Mouse (Mus musculus) small intestine, adult 2 months (tissue): ENCODE results near the gene Camk1g. TPM values are rescaled to one million over a fixed set of nuclear protein-coding genes. Genes with fewer than 3 reads are reported as not detected.

Experiments used
- H3K27ac ChIP-seq: fragments of 200-500 bp; 2 replicates; pipeline ENCODE4 v1.5.1; 2012; ENCODE audit warnings: low read depth, low read length, control low read depth, inconsistent platforms; ENCODE audit not compliant: insufficient read depth
- H3K27me3 ChIP-seq: fragments of 200-500 bp; 2 replicates; pipeline ENCODE4 v1.6.1; 2012; ENCODE audit warnings: mild to moderate bottlenecking, moderate library complexity, low read length, inconsistent platforms; ENCODE audit not compliant: control insufficient read depth, insufficient read depth
- H3K36me3 ChIP-seq: fragments of 200-500 bp; 2 replicates; pipeline ENCODE4 v1.6.1; 2012; ENCODE audit warnings: mild to moderate bottlenecking, low read length, control low read depth, inconsistent platforms; ENCODE audit not compliant: control insufficient read depth, insufficient read depth
- H3K4me1 ChIP-seq: fragments of 200-500 bp; 2 replicates; pipeline ENCODE4 v1.6.1; 2012; ENCODE audit warnings: low read length, inconsistent platforms, mixed read lengths; ENCODE audit not compliant: control insufficient read depth, insufficient read depth, insufficient read length
- H3K4me3 ChIP-seq: fragments of 200-500 bp; 2 replicates; pipeline ENCODE4 v1.5.1; 2012; ENCODE audit warnings: low read depth, mild to moderate bottlenecking, control low read depth, inconsistent platforms, low read length, moderate library complexity
- CTCF ChIP-seq: fragments of 200-500 bp; IDR thresholded peaks from 2 replicates; pipeline ENCODE4 v1.5.1; 2012; ENCODE audit warnings: low read depth, mild to moderate bottlenecking, control low read depth, inconsistent platforms, low read length, moderate library complexity, mixed read lengths; ENCODE audit not compliant: insufficient replicate concordance, insufficient read length; ENCODE audit errors: extremely low read depth
- POLR2A ChIP-seq: fragments of 200-500 bp; IDR thresholded peaks from 2 replicates; pipeline ENCODE4 v1.6.1; 2012; ENCODE audit warnings: low read depth, mild to moderate bottlenecking, control low read depth, inconsistent platforms, low read length, moderate library complexity
- WGBS: fragments of 180-500 bp; shearing (Covaris S2); methylation state at CpG from one replicate; pipeline ENCODE4 v1.1.7; 2018; 5-methylcytosine and 5-hydroxymethylcytosine counted together
- polyA plus RNA-seq: library from polyadenylated mRNA; depleted of rRNA; stranded (reverse); fragments of >200 nt; gene quantifications from 2 replicates; pipeline ENCODE4 v1.2.3, GENCODE M21; 2012

Camk1g gene
- polyA plus RNA-seq, 1 experiment: 0.41 TPM

DNA sequence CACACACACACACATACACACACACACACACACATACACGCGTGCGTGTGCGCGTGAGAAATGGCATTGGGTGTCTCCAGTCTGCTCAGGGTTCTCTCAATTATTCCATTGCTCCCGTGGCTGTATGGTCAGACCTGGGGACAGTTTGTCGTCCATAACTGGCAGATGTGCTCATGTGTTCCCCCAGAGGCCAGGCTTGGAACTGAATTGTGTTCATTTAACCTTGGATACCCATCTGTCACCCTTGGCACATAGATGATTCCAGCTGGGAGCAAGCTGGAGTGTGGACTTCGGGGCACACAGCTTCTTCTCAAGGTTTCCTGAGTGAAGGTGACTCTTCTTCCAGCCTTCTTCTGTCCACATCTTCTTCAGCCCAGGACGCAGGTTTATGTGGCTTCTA is 31.6 kb upstream of the Camk1g start:
- Histone ChIP-seq H3K27me3 (no peaks in the 10 kb centered on the region), H3K27ac (no peak overlapping the region), H3K4me3 (no peak overlapping the region), H3K4me1 (no peaks in the 10 kb centered on the region), H3K36me3 (no peaks in the 10 kb centered on the region)
- 75% methylated on average over 9 of the region's 9 CpGs for WGBS
- TF ChIP-seq POLR2A: no peak
- no peak for TF ChIP-seq CTCF

DNA sequence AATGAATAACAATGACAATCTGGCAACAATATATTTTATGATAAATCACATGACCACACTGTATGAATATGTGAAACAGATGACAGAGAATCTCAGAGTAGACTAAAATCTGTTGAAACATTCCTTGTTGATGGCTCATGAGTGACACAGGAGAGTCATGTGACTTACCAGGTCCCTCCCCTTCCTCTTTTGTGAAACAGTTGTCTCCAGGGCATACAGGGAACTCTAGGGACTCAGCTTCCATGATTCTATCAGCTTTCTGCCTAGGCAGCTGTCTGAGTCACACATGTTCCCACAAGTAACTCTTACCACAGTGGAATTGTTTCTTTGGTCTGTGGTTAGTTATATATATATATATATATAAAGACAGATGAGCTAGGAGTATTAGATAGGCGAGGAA is 30.2 kb upstream of the Camk1g start:
- Histone ChIP-seq H3K36me3 (no peaks in the 10 kb centered on the region), H3K4me1 (no peaks in the 10 kb centered on the region), H3K27ac (no peak overlapping the region), H3K4me3 (no peak overlapping the region), H3K27me3 (no peaks in the 10 kb centered on the region)
- WGBS: 76% methylated on average over 1 of the region's 1 CpGs
- TF ChIP-seq POLR2A (no peak), CTCF (no peak)

DNA sequence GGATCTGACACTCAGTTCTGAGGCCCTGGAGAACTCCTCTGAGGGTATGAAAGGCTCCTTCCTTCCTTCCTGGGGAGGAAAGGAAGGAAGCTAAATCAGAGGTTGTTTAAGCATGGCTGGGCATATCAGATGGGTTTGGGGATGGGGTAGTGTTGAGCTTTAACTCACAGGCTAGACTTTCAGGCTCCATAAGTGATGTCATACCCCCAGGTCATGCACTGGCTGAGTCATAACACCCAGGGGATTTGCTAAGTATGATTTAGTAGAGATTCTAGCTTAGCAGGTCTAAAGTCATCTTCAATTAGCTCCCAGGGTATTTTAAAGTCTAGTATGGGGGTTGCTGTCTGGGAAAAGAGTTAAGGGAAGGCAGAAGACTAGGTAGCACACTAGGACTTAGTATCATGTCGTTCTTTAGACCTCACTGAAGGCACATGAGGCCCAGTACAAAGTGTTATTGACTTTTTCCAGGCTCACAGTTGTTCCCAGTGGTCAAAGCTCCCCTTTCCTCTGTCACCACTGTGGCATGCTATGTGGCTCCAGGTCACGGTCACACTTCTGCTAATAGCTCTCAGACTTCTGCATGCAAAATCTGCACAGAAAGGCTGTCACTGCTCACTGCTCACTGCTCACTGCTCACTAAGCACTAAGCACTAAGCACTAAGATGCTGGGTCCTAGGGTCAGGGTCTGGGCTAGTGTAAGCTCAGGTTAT is 28.8 kb upstream of the Camk1g start:
- Histone ChIP-seq H3K27me3 (no peaks in the 10 kb centered on the region), H3K27ac (no peak overlapping the region), H3K36me3 (no peaks in the 10 kb centered on the region), H3K4me3 (no peak overlapping the region), H3K4me1 (no peaks in the 10 kb centered on the region)
- WGBS: 57% methylated on average over 2 of the region's 2 CpGs
- TF ChIP-seq CTCF (no peak), POLR2A (no peak)

DNA sequence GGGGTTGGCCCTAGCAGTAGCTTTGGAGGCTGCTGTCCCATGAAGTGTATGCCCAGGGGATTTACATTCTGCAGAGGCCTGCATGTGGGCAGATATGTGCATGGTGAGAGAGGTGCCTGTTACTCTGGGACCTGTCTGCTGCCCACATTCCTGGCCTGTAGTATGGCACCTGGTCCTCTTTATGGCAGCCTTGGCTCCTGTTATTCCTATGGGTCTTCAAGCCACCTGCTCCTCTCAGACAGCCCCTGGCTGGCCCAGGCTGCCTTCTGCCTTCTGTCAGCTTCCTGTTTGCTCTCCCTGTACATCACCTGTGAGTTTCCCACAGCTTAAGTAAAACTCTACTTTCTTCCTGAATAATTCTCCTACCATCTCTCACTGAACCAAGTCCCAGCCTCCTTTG is 27.0 kb upstream of the Camk1g start:
- Histone ChIP-seq H3K4me1 (no peaks in the 10 kb centered on the region), H3K27ac (no peak overlapping the region), H3K4me3 (no peak overlapping the region), H3K27me3 (no peaks in the 10 kb centered on the region), H3K36me3 (no peaks in the 10 kb centered on the region)
- TF ChIP-seq CTCF (no peak), POLR2A (no peak)

DNA sequence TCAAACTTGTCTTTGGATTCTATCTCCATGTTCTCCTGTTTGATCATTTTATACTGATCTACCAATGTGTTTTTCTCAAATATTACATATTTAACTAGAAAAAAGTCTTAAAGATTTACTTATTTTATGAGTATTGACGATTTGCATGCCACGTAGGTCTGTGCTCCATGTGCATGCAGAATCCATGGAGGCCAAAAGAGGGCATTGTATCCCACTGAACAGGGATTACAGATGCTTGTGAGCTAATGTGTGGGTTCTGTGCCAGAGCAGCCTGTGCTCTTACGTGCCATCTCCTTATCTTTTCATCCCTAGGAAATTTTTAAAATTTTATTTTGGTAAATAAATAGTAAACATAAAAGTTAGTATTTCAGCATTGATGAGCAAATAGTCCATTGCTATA is 22.2 kb upstream of the Camk1g start:
- H3K27me3 ChIP-seq: no peaks in the 10 kb centered on the region
- no peak overlapping the region for H3K27ac ChIP-seq
- H3K36me3 ChIP-seq: no peaks in the 10 kb centered on the region
- H3K4me3 ChIP-seq: no peak overlapping the region
- H3K4me1 ChIP-seq: no peaks in the 10 kb centered on the region
- 84% methylated on average over 3 of the region's 3 CpGs for WGBS
- TF ChIP-seq POLR2A: no peak
- no peak for TF ChIP-seq CTCF

DNA sequence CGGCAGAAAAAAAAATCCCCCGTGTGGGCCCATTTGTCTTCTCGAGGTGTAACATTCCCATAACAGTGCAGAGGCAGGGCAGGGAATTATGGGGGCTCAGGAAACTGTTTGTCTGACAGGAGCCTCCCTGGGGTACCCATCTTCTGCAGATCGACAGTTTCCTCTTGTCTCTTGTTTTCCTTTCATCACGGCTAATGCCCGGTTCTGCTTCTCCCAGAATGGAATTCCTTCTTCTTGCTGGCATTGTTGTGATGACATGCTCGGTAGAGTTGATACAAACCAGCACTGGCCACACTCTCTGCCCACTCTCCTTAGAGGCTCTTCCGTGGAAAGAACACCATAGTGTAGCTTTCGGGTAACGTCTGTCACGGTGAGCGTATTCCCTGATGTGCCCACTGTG is 19.9 kb upstream of the Camk1g start:
- Histone ChIP-seq H3K27me3 (no peaks in the 10 kb centered on the region), H3K4me3 (no peak overlapping the region), H3K36me3 (no peaks in the 10 kb centered on the region), H3K27ac (no peak overlapping the region), H3K4me1 (no peaks in the 10 kb centered on the region)
- TF ChIP-seq POLR2A: no peak
- TF ChIP-seq CTCF: no peak
- 75% methylated on average over 12 of the region's 12 CpGs for WGBS

DNA sequence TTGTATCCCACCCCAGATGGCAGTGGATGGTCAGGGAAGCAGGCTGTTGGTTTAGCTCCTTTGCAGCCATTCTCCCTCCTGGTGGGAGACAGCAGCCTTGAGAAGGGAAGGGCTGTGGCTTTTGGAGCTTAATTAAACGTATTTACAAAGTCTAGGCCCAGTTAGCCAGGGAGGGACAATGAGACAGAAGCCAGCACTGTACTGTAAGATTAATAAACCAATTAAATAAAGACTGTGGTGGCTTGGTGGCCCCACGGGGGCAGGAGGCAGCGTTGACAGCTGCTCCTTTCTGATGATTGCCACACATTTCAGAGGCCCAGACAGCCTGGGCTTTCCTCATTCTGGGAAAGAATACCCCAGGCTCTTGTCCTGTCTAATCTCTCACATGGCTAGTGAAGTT is 19.4 kb upstream of the Camk1g start:
- Histone ChIP-seq H3K4me1 (no peaks in the 10 kb centered on the region), H3K36me3 (no peaks in the 10 kb centered on the region), H3K27ac (no peak overlapping the region), H3K4me3 (no peak overlapping the region), H3K27me3 (no peaks in the 10 kb centered on the region)
- TF ChIP-seq CTCF (no peak), POLR2A (no peak)
- 17% methylated on average over 3 of the region's 3 CpGs for WGBS
